Mouse (Mus musculus): ENCODE measurements around the gene Pdzd2. TPM values are rescaled to one million over a fixed set of nuclear protein-coding genes. Genes with fewer than 3 reads are reported as not detected.

The Pdzd2 gene
- polyA plus RNA-seq, 1 experiment from 2014 or later: 19.2 TPM

GRCm38 (mm10) chr15:12340536-12341400, 399.0 kb downstream of the Pdzd2 start:
- no peak for ATAC-seq (replicated peaks; ENCODE audit: extremely low read depth, insufficient read depth, low FRiP score)
- H3K4me3 ChIP-seq (ENCODE audit: low read length): no peak overlapping the region
- peaks cover 17% of the 10 kb centered on the region for H3K4me1 ChIP-seq (ENCODE audit: control insufficient read depth, insufficient read depth, low read length)
- 59% methylated on average over 5 of the region's 5 CpGs for whole genome bisulfite sequencing
- H3K36me3 ChIP-seq (ENCODE audit: control insufficient read depth, insufficient read depth): peaks cover 2% of the 10 kb centered on the region
- H3K9ac ChIP-seq (ENCODE audit: low read length): no peak overlapping the region
- no peaks in the 10 kb centered on the region for H3K27me3 ChIP-seq (ENCODE audit: control insufficient read depth, insufficient read depth, low read length)
- no peak overlapping the region for H3K4me2 ChIP-seq (ENCODE audit: low read depth, low read length)
- H3K27ac ChIP-seq (ENCODE audit: low read length): no peak overlapping the region
- H3K9me3 ChIP-seq (replicated peaks; ENCODE audit: control insufficient read depth, low read length): no peaks in the 10 kb centered on the region

GRCm38 (mm10) chr15:12337779-12338137, 402.0 kb downstream of the Pdzd2 start:
- no peak overlapping the region for H3K4me3 ChIP-seq (ENCODE audit: low read length)
- H3K9me3 ChIP-seq (replicated peaks; ENCODE audit: control insufficient read depth, low read length): no peaks in the 10 kb centered on the region
- H3K27ac ChIP-seq (ENCODE audit: low read length): no peak overlapping the region
- H3K9ac ChIP-seq (ENCODE audit: low read length): no peak overlapping the region
- no peak; the same call in 1 of the 2 replicates for ATAC-seq (replicated peaks; ENCODE audit: extremely low read depth, insufficient read depth, low FRiP score)
- 58% methylated on average over 3 of the region's 3 CpGs for WGBS
- H3K36me3 ChIP-seq (ENCODE audit: control insufficient read depth, insufficient read depth): no peaks in the 10 kb centered on the region
- no peak overlapping the region for H3K4me2 ChIP-seq (ENCODE audit: low read depth, low read length)
- H3K4me1 ChIP-seq (ENCODE audit: control insufficient read depth, insufficient read depth, low read length): peaks cover 24% of the 10 kb centered on the region
- H3K27me3 ChIP-seq (ENCODE audit: control insufficient read depth, insufficient read depth, low read length): no peaks in the 10 kb centered on the region

GRCm38 (mm10) chr15:12337030-12337778, 402.5 kb downstream of the Pdzd2 start:
- no peaks in the 10 kb centered on the region for H3K9me3 ChIP-seq (replicated peaks; ENCODE audit: control insufficient read depth, low read length)
- peak; percentile 43; the same call in 1 of the 2 replicates for ATAC-seq (replicated peaks; ENCODE audit: extremely low read depth, insufficient read depth, low FRiP score)
- no peaks in the 10 kb centered on the region for H3K27me3 ChIP-seq (ENCODE audit: control insufficient read depth, insufficient read depth, low read length)
- H3K4me3 ChIP-seq (ENCODE audit: low read length): no peak overlapping the region
- H3K4me1 ChIP-seq (ENCODE audit: control insufficient read depth, insufficient read depth, low read length): peaks cover 24% of the 10 kb centered on the region
- 61% methylated on average over 4 of the region's 4 CpGs for WGBS
- H3K9ac ChIP-seq (ENCODE audit: low read length): no peak overlapping the region
- H3K27ac ChIP-seq (ENCODE audit: low read length): no peak overlapping the region
- H3K36me3 ChIP-seq (ENCODE audit: control insufficient read depth, insufficient read depth): no peaks in the 10 kb centered on the region
- no peak overlapping the region for H3K4me2 ChIP-seq (ENCODE audit: low read depth, low read length)

GRCm38 (mm10) chr15:12334381-12334780, 405.3 kb downstream of the Pdzd2 start:
- Histone ChIP-seq H3K9me3 (replicated peaks; ENCODE audit: control insufficient read depth, low read length) (no peaks in the 10 kb centered on the region), H3K4me3 (ENCODE audit: low read length) (no peak overlapping the region), H3K27me3 (ENCODE audit: control insufficient read depth, insufficient read depth, low read length) (no peaks in the 10 kb centered on the region), H3K4me1 (ENCODE audit: control insufficient read depth, insufficient read depth, low read length) (peaks cover 38% of the 10 kb centered on the region), H3K9ac (ENCODE audit: low read length) (no peak overlapping the region), H3K4me2 (ENCODE audit: low read depth, low read length) (no peak overlapping the region), H3K36me3 (ENCODE audit: control insufficient read depth, insufficient read depth) (no peaks in the 10 kb centered on the region), H3K27ac (ENCODE audit: low read length) (no peak overlapping the region)
- no peak for ATAC-seq (replicated peaks; ENCODE audit: extremely low read depth, insufficient read depth, low FRiP score)
- WGBS: 75% methylated on average over 4 of the region's 4 CpGs

- H3K4me3 ChIP-seq (ENCODE audit: low read length): no peak overlapping the region
- H3K4me1 ChIP-seq (ENCODE audit: control insufficient read depth, insufficient read depth, low read length): peaks cover 30% of the 10 kb centered on the region
- no peaks in the 10 kb centered on the region for H3K36me3 ChIP-seq (ENCODE audit: control insufficient read depth, insufficient read depth)
- H3K9ac ChIP-seq (ENCODE audit: low read length): no peak overlapping the region
- no peaks in the 10 kb centered on the region for H3K9me3 ChIP-seq (replicated peaks; ENCODE audit: control insufficient read depth, low read length)
- ATAC-seq (replicated peaks; ENCODE audit: extremely low read depth, insufficient read depth, low FRiP score): no peak
- no peaks in the 10 kb centered on the region for H3K27me3 ChIP-seq (ENCODE audit: control insufficient read depth, insufficient read depth, low read length)
- peak overlapping the region; percentile 27; the same call in 1 of the 2 replicates for H3K27ac ChIP-seq (ENCODE audit: low read length)
- WGBS: 24% methylated on average over 1 of the region's 1 CpGs
- no peak overlapping the region for H3K4me2 ChIP-seq (ENCODE audit: low read depth, low read length)
These were observed 408.4 kb downstream of the Pdzd2 start for GRCm38 (mm10) chr15:12331300-12331699.

GRCm38 (mm10) chr15:12330892-12331291, 408.8 kb downstream of the Pdzd2 start:
- Histone ChIP-seq H3K27me3 (ENCODE audit: control insufficient read depth, insufficient read depth, low read length) (no peaks in the 10 kb centered on the region), H3K4me1 (ENCODE audit: control insufficient read depth, insufficient read depth, low read length) (peaks cover 28% of the 10 kb centered on the region), H3K4me3 (ENCODE audit: low read length) (no peak overlapping the region), H3K36me3 (ENCODE audit: control insufficient read depth, insufficient read depth) (no peaks in the 10 kb centered on the region; the same call in 1 of the 2 replicates), H3K9me3 (replicated peaks; ENCODE audit: control insufficient read depth, low read length) (no peaks in the 10 kb centered on the region), H3K4me2 (ENCODE audit: low read depth, low read length) (no peak overlapping the region), H3K9ac (ENCODE audit: low read length) (no peak overlapping the region; the same call in 1 of the 2 replicates), H3K27ac (ENCODE audit: low read length) (peak overlapping the region; percentile 71)
- ATAC-seq (replicated peaks; ENCODE audit: extremely low read depth, insufficient read depth, low FRiP score): 0 out of 2 replicates have a peak, but pooled peaks have one; percentile 29

- Histone ChIP-seq H3K4me2 (ENCODE audit: low read depth, low read length) (no peak overlapping the region), H3K27ac (ENCODE audit: low read length) (peak overlapping the region; percentile 71), H3K36me3 (ENCODE audit: control insufficient read depth, insufficient read depth) (peaks cover 3% of the 10 kb centered on the region; the same call in 1 of the 2 replicates), H3K27me3 (ENCODE audit: control insufficient read depth, insufficient read depth, low read length) (no peaks in the 10 kb centered on the region), H3K9me3 (replicated peaks; ENCODE audit: control insufficient read depth, low read length) (no peaks in the 10 kb centered on the region), H3K9ac (ENCODE audit: low read length) (no peak overlapping the region; the same call in 1 of the 2 replicates), H3K4me1 (ENCODE audit: control insufficient read depth, insufficient read depth, low read length) (peaks cover 28% of the 10 kb centered on the region), H3K4me3 (ENCODE audit: low read length) (no peak overlapping the region)
- 66% methylated on average over 3 of the region's 3 CpGs for WGBS
- ATAC-seq (replicated peaks; ENCODE audit: extremely low read depth, insufficient read depth, low FRiP score): no peak
These were observed 409.3 kb downstream of the Pdzd2 start for GRCm38 (mm10) chr15:12330389-12330788.

- no peak overlapping the region for H3K27ac ChIP-seq (ENCODE audit: low read length)
- peak overlapping the region; percentile 34; the same call in 1 of the 2 replicates for H3K4me2 ChIP-seq (ENCODE audit: low read depth, low read length)
- WGBS: 91% methylated on average over 1 of the region's 1 CpGs
These were observed 415.4 kb downstream of the Pdzd2 start for GRCm38 (mm10) chr15:12324326-12324725.

More at GRCm38 (mm10) chr15:12324326-12324725, 415.4 kb downstream of the Pdzd2 start:
- no peak overlapping the region for H3K4me3 ChIP-seq (ENCODE audit: low read length)
- peak overlapping the region; percentile 35; the same call in 1 of the 2 replicates for H3K9ac ChIP-seq (ENCODE audit: low read length)
- peaks cover 14% of the 10 kb centered on the region for H3K4me1 ChIP-seq (ENCODE audit: control insufficient read depth, insufficient read depth, low read length)
- H3K36me3 ChIP-seq (ENCODE audit: control insufficient read depth, insufficient read depth): peaks cover 3% of the 10 kb centered on the region; the same call in 1 of the 2 replicates
- H3K27me3 ChIP-seq (ENCODE audit: control insufficient read depth, insufficient read depth, low read length): no peaks in the 10 kb centered on the region
- no peaks in the 10 kb centered on the region for H3K9me3 ChIP-seq (replicated peaks; ENCODE audit: control insufficient read depth, low read length)
- no peak for ATAC-seq (replicated peaks; ENCODE audit: extremely low read depth, insufficient read depth, low FRiP score)

Measured in heart, embryonic 16.5 days (tissue).